Mouse (Mus musculus): ENCODE data around the gene Hcrt.

The Hcrt gene

GRCm38 (mm10) chr11:100767871-100768270 is 5.1 kb upstream of the Hcrt start:
- no peak for DNase-seq (ENCODE audit: low spot score in 2 of 2)

- no peak for DNase-seq (ENCODE audit: low spot score in 2 of 2)
These were observed 4.0 kb upstream of the Hcrt start for GRCm38 (mm10) chr11:100766726-100767125.

- DNase-seq (ENCODE audit: low spot score in 2 of 2): peak; percentile 58 to 80
These were observed 1.1 kb downstream of the Hcrt start for GRCm38 (mm10) chr11:100761547-100762045.

GRCm38 (mm10) chr11:100759611-100760233 is 3.0 kb downstream of the Hcrt start, which contains the start of gene Kcnh4:
Kcnh4 (minus strand) TSS chr11:100759942.
- peak; percentile 66 to 68 for DNase-seq (ENCODE audit: low spot score in 2 of 2)

- peak in 1 of 2 experiments; percentile 42 for DNase-seq (ENCODE audit: low spot score in 2 of 2)
These were observed 3.8 kb downstream of the Hcrt start for GRCm38 (mm10) chr11:100758707-100759610.

GRCm38 (mm10) chr11:100757566-100757965 is 5.2 kb downstream of the Hcrt start:
- no peak for DNase-seq (ENCODE audit: low spot score in 2 of 2)

- DNase-seq (ENCODE audit: low spot score in 2 of 2): no peak
These were observed 6.3 kb downstream of the Hcrt start for GRCm38 (mm10) chr11:100756476-100756875.

- DNase-seq (ENCODE audit: low spot score in 2 of 2): no peak
These were observed 8.1 kb downstream of the Hcrt start for GRCm38 (mm10) chr11:100754693-100755057.

GRCm38 (mm10) chr11:100754021-100754692 is 8.6 kb downstream of the Hcrt start:
- no peak for DNase-seq (ENCODE audit: low spot score in 2 of 2)

GRCm38 (mm10) chr11:100752294-100752693 is 10.4 kb downstream of the Hcrt start:
- no peak for DNase-seq (ENCODE audit: low spot score in 2 of 2)

GRCm38 (mm10) chr11:100750127-100750526 is 12.6 kb downstream of the Hcrt start:
- DNase-seq (ENCODE audit: low spot score in 2 of 2): no peak

GRCm38 (mm10) chr11:100749469-100749868 is 13.3 kb downstream of the Hcrt start:
- no peak for DNase-seq (ENCODE audit: low spot score in 2 of 2)

- DNase-seq (ENCODE audit: low spot score in 2 of 2): no peak
These were observed 14.1 kb downstream of the Hcrt start for GRCm38 (mm10) chr11:100748620-100749019.

- DNase-seq (ENCODE audit: low spot score in 2 of 2): no peak
These were observed 15.6 kb downstream of the Hcrt start for GRCm38 (mm10) chr11:100747114-100747513.

- no peak for DNase-seq (ENCODE audit: low spot score in 2 of 2)
These were observed 16.2 kb downstream of the Hcrt start for GRCm38 (mm10) chr11:100746546-100746945.

- DNase-seq (ENCODE audit: low spot score in 2 of 2): peak in 1 of 2 experiments; percentile 67
These were observed 17.6 kb downstream of the Hcrt start for GRCm38 (mm10) chr11:100745085-100745484.

- DNase-seq (ENCODE audit: low spot score in 2 of 2): no peak
These were observed 21.4 kb downstream of the Hcrt start for GRCm38 (mm10) chr11:100741348-100741747.

GRCm38 (mm10) chr11:100738749-100739148 is 24.0 kb downstream of the Hcrt start:
- no peak for DNase-seq (ENCODE audit: low spot score in 2 of 2)

- DNase-seq (ENCODE audit: low spot score in 2 of 2): peak; percentile 96 to 98
These were observed 24.6 kb downstream of the Hcrt start, which contains the start of gene Rab5c for GRCm38 (mm10) chr11:100738066-100738604. Rab5c (minus strand) TSS chr11:100738215.

GRCm38 (mm10) chr11:100737105-100737733 is 25.5 kb downstream of the Hcrt start:
- no peak for DNase-seq (ENCODE audit: low spot score in 2 of 2)

GRCm38 (mm10) chr11:100736746-100737080 is 26.0 kb downstream of the Hcrt start:
- no peak for DNase-seq (ENCODE audit: low spot score in 2 of 2)

Data from thymus, postnatal 10 days (tissue).